Mouse (Mus musculus) kidney, embryonic 14.5 days (tissue): ENCODE data around the gene Pigo. TPM values are rescaled to one million over a fixed set of nuclear protein-coding genes. Genes with fewer than 3 reads are reported as not detected.
A peak's percentile ranks its signal among the peaks of the same experiment; 100 is the strongest.

Source experiments
- ATAC-seq: fragments of 200-750 bp; cut with Nextera tagmentation; 2 replicates; pipeline ENCODE4 v1.8.0; 2017; ENCODE audit warnings: moderate number of reproducible peaks, mild to moderate bottlenecking, moderate TSS enrichment, moderate library complexity; ENCODE audit not compliant: low FRiP score, low TSS enrichment
- H3K27ac ChIP-seq: fragments of 300-500 bp; sonication (generic); 2 replicates; pipeline ENCODE4 v1.5.1; 2014; ENCODE audit warnings: low read depth, mild to moderate bottlenecking, low read length, moderate library complexity, mixed read lengths
- H3K27me3 ChIP-seq: fragments of 300-500 bp; sonication (generic); 2 replicates; pipeline ENCODE4 v1.6.1; 2014; ENCODE audit warnings: mild to moderate bottlenecking, low read length; ENCODE audit not compliant: control insufficient read depth, insufficient read depth
- H3K36me3 ChIP-seq: fragments of 300-500 bp; sonication (generic); 2 replicates; pipeline ENCODE4 v1.6.1; 2014; ENCODE audit warnings: low read length, mixed read lengths; ENCODE audit not compliant: control insufficient read depth, insufficient read depth
- H3K4me1 ChIP-seq: fragments of 300-500 bp; sonication (generic); 2 replicates; pipeline ENCODE4 v1.6.1; 2014; ENCODE audit warnings: low read length, mixed read lengths; ENCODE audit not compliant: control insufficient read depth, insufficient read depth
- H3K4me2 ChIP-seq: fragments of 300-500 bp; sonication (generic); replicated peaks from 2 replicates; pipeline ENCODE4 v1.6.1; 2014; ENCODE audit warnings: low read depth, mild to moderate bottlenecking, low read length
- H3K4me3 ChIP-seq: fragments of 300-500 bp; sonication (generic); 2 replicates; pipeline ENCODE4 v1.5.1; 2014; ENCODE audit warnings: mild to moderate bottlenecking, low read length
- H3K9ac ChIP-seq: fragments of 300-500 bp; sonication (generic); 2 replicates; pipeline ENCODE4 v1.6.1; 2014; ENCODE audit warnings: low read depth, mild to moderate bottlenecking, low read length, moderate library complexity
- H3K9me3 ChIP-seq: fragments of 300-500 bp; sonication (generic); 2 replicates; pipeline ENCODE4 v1.6.1; 2016; ENCODE audit warnings: low read length; ENCODE audit not compliant: control insufficient read depth
- WGBS: fragments of 180-500 bp; shearing (Covaris S2); extraction: QIAGEN DNeasy Blood & Tissue Kit; methylation state at CpG from one replicate; pipeline ENCODE4 v1.1.7; 2014; 5-methylcytosine and 5-hydroxymethylcytosine counted together
- polyA plus RNA-seq: library from polyadenylated mRNA; unstranded; fragments of >200 nt; fragmentation: Nextera tagmentation; extraction: Ambion mirVana; gene quantifications from 2 replicates; pipeline ENCODE4 v1.2.1, GENCODE M21; 2014

Pigo gene
- polyA plus RNA-seq, 1 experiment from 2014 or later: 21.0 TPM

DNA sequence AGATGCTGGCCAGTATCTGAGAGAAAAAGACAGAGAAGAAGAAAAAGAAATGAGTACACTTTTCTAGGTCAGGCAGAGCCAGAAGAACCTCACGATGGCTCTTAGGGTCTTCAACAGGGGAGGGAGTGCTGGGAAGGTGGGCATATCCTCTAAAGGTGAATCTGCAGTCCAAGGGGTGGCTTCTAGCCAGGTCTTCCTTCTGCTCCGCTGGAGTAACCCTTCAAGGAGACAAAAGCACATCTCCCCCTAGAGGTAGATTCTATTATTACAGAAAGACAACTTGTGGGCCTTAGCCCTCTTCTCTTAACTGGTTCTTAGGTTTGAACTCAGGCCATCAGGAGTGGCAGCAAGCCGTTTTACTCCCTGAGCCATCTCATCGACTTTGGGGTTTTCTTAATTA lies 27.0 kb upstream of the Pigo start:
- H3K27ac ChIP-seq: no peak overlapping the region
- 0 out of 2 replicates have a peak, but pooled peaks have one; percentile 36 for ATAC-seq
- H3K9ac ChIP-seq: no peak overlapping the region
- H3K36me3 ChIP-seq: no peaks in the 10 kb centered on the region
- 15% methylated on average over 4 of the region's 4 CpGs for WGBS
- no peak overlapping the region for H3K4me2 ChIP-seq
- H3K4me3 ChIP-seq: no peak overlapping the region
- H3K9me3 ChIP-seq: no peaks in the 10 kb centered on the region
- no peaks in the 10 kb centered on the region; the same call in 1 of the 2 replicates for H3K27me3 ChIP-seq
- no peaks in the 10 kb centered on the region for H3K4me1 ChIP-seq

GRCm38 (mm10) chr4:43047231-43047630 lies 21.6 kb upstream of the Pigo start:
- no peak for ATAC-seq

GRCm38 (mm10) chr4:43046607-43047006 lies 21.0 kb upstream of the Pigo start:
- H3K36me3 ChIP-seq: no peaks in the 10 kb centered on the region
- ATAC-seq: no peak
- 60% methylated on average over 5 of the region's 5 CpGs for WGBS
- H3K27ac ChIP-seq: no peak overlapping the region
- H3K4me1 ChIP-seq: peaks cover 16% of the 10 kb centered on the region
- H3K4me2 ChIP-seq: no peak overlapping the region
- no peaks in the 10 kb centered on the region for H3K27me3 ChIP-seq
- no peak overlapping the region for H3K4me3 ChIP-seq
- H3K9me3 ChIP-seq: no peaks in the 10 kb centered on the region
- no peak overlapping the region for H3K9ac ChIP-seq

More at GRCm38 (mm10) chr4:43047231-43047630, 21.6 kb upstream of the Pigo start:
- Histone ChIP-seq H3K9me3 (no peaks in the 10 kb centered on the region), H3K27ac (no peak overlapping the region), H3K4me3 (no peak overlapping the region), H3K4me2 (no peak overlapping the region), H3K4me1 (peaks cover 16% of the 10 kb centered on the region), H3K27me3 (no peaks in the 10 kb centered on the region), H3K36me3 (no peaks in the 10 kb centered on the region), H3K9ac (no peak overlapping the region)
- WGBS: 9% methylated on average over 5 of the region's 5 CpGs

GRCm38 (mm10) chr4:43045659-43046302 lies 20.2 kb upstream of the Pigo start, which contains the start of gene Fam214b:
Gene Fam214b (minus strand): TSS chr4:43046220.
- H3K4me1 ChIP-seq: peaks cover 16% of the 10 kb centered on the region
- H3K36me3 ChIP-seq: no peaks in the 10 kb centered on the region
- ATAC-seq: peak; percentile 93
- H3K4me3 ChIP-seq: peak within 1 kb of the TSS; percentile 37
- WGBS: under 1% methylated on average over 32 of the region's 33 CpGs
- H3K27me3 ChIP-seq: no peaks in the 10 kb centered on the region
- peak within 1 kb of the TSS; percentile 79 for H3K4me2 ChIP-seq
- H3K9ac ChIP-seq: peak within 1 kb of the TSS; percentile 55
- peak within 1 kb of the TSS; percentile 30; the same call in 1 of the 2 replicates for H3K27ac ChIP-seq
- no peaks in the 10 kb centered on the region for H3K9me3 ChIP-seq

GRCm38 (mm10) chr4:43045285-43045658 lies 19.7 kb upstream of the Pigo start:
- H3K9ac ChIP-seq: peak overlapping the region; percentile 55
- H3K27me3 ChIP-seq: no peaks in the 10 kb centered on the region
- WGBS: 6% methylated on average over 13 of the region's 13 CpGs
- H3K36me3 ChIP-seq: no peaks in the 10 kb centered on the region
- H3K27ac ChIP-seq: 0 out of 2 replicates have a peak overlapping the region, but pooled peaks have one; percentile 30
- peak; percentile 14; the same call in 1 of the 2 replicates for ATAC-seq
- peak overlapping the region; percentile 79 for H3K4me2 ChIP-seq
- H3K4me3 ChIP-seq: peak overlapping the region; percentile 37
- H3K4me1 ChIP-seq: peaks cover 16% of the 10 kb centered on the region
- H3K9me3 ChIP-seq: no peaks in the 10 kb centered on the region

DNA sequence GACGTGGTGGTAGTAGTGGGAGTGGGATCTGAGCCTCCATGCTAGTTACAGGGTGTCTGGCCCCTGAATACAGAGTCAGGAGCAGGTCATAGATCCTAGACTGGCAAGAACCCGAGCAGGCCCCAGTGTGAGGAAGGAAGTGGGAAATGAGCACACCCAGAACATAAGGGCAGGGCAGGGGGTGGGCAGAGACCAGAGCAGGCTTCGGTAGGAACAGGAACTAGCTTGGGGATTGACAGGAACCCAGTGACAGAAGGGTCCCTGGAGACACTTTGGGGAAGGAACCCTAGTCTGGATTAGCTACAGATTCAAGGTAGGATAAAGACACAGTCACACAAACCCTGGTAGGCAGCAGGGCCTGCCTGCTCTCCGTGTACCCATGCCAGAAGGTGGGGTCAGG lies 19.1 kb upstream of the Pigo start:
- 23% methylated on average over 4 of the region's 4 CpGs for WGBS
- H3K9me3 ChIP-seq: no peaks in the 10 kb centered on the region
- peak overlapping the region; percentile 62; the same call in 1 of the 2 replicates for H3K27ac ChIP-seq
- H3K4me3 ChIP-seq: no peak overlapping the region; the same call in 1 of the 2 replicates
- H3K4me1 ChIP-seq: peaks cover 16% of the 10 kb centered on the region
- no peak for ATAC-seq
- no peak overlapping the region for H3K9ac ChIP-seq
- H3K4me2 ChIP-seq: peak overlapping the region; percentile 79
- no peaks in the 10 kb centered on the region for H3K27me3 ChIP-seq
- no peaks in the 10 kb centered on the region for H3K36me3 ChIP-seq

GRCm38 (mm10) chr4:43043644-43044357 lies 18.2 kb upstream of the Pigo start:
- H3K4me3 ChIP-seq: peak overlapping the region; percentile 14; the same call in 1 of the 2 replicates
- peak; percentile 8 for ATAC-seq
- 22% methylated on average over 7 of the region's 7 CpGs for WGBS
- H3K9me3 ChIP-seq: no peaks in the 10 kb centered on the region
- H3K36me3 ChIP-seq: no peaks in the 10 kb centered on the region
- H3K4me1 ChIP-seq: peaks cover 20% of the 10 kb centered on the region
- H3K9ac ChIP-seq: 0 out of 2 replicates have a peak overlapping the region, but pooled peaks have one; percentile 18
- H3K27me3 ChIP-seq: no peaks in the 10 kb centered on the region
- H3K27ac ChIP-seq: peak overlapping the region; percentile 62
- peak overlapping the region; percentile 31; the same call in 1 of the 2 replicates for H3K4me2 ChIP-seq

DNA sequence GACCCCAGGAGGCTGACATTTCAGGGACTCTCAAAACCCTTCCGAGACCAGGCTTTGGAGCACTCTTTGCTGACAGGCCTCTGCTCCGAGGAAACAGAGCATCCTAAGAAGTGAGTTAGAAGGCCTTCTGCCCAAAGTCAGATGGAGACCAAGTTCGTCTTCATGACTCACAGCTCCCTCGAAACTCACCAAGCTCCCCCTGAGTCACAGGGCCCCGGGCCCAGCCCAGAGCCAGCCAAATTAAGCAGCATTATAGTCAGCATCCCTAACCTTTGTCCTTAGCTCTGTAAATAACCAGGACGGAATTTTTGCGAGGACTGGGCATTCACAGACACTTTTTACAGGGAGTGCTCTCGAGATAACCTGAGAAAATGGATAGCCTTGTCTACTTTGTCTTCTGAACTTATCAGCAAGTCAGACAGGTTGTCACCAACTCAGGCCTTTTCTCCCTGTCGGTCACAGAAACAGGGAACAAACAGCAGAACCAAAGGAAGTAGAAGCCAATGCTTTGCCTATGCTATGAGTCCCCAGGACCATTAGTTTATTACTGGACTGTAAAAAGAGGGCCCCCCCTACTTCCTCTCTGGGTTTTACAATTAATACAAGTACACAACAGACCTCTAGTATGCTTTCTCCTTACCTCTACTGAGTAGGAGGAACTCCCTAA lies 15.4 kb upstream of the Pigo start:
- peaks cover 22% of the 10 kb centered on the region for H3K4me1 ChIP-seq
- no peak overlapping the region for H3K9ac ChIP-seq
- H3K27ac ChIP-seq: no peak overlapping the region
- H3K9me3 ChIP-seq: no peaks in the 10 kb centered on the region
- H3K4me2 ChIP-seq: no peak overlapping the region
- WGBS: 73% methylated on average over 9 of the region's 9 CpGs
- H3K4me3 ChIP-seq: no peak overlapping the region
- H3K36me3 ChIP-seq: peaks cover 3% of the 10 kb centered on the region; the same call in 1 of the 2 replicates
- no peak for ATAC-seq
- H3K27me3 ChIP-seq: no peaks in the 10 kb centered on the region
